Mouse (Mus musculus) kidney, postnatal 0 days (tissue): Measurements from ENCODE around the gene Depdc1b. TPM values are rescaled to one million over a fixed set of nuclear protein-coding genes. Genes with fewer than 3 reads are reported as not detected.

Experiments used
- ATAC-seq: fragments of 200-750 bp; cut with Nextera tagmentation; replicated peaks from 2 replicates; pipeline ENCODE4 v1.8.0; 2017; ENCODE audit warnings: low read depth, moderate number of reproducible peaks, moderate TSS enrichment, moderate library complexity; ENCODE audit not compliant: low FRiP score
- DNase-seq: peaks from one replicate; pipeline ENCODE4 v3.0.0-alpha.2; 2016; ENCODE audit warnings: low spot score
- H3K27ac ChIP-seq: fragments of 300-500 bp; sonication (generic); 2 replicates; pipeline ENCODE4 v1.5.1; 2014; ENCODE audit warnings: mild to moderate bottlenecking
- H3K27me3 ChIP-seq: fragments of 300-500 bp; sonication (generic); 2 replicates; pipeline ENCODE4 v1.6.1; 2014; ENCODE audit warnings: low read length, mixed read lengths; ENCODE audit not compliant: insufficient read depth
- H3K36me3 ChIP-seq: fragments of 300-500 bp; sonication (generic); 2 replicates; pipeline ENCODE4 v1.6.1; 2014; ENCODE audit warnings: low read length, mixed read lengths; ENCODE audit not compliant: insufficient read depth
- H3K4me1 ChIP-seq: fragments of 300-500 bp; sonication (generic); replicated peaks from 2 replicates; pipeline ENCODE4 v1.6.1; 2014; ENCODE audit warnings: antibody characterized with exemption, low read length, mixed read lengths; ENCODE audit not compliant: insufficient read depth
- H3K4me2 ChIP-seq: fragments of 300-500 bp; sonication (generic); 2 replicates; pipeline ENCODE4 v1.6.1; 2014; ENCODE audit warnings: mild to moderate bottlenecking, low read length, moderate library complexity, mixed read lengths
- H3K4me3 ChIP-seq: fragments of 300-500 bp; sonication (generic); replicated peaks from 2 replicates; pipeline ENCODE4 v1.5.1; 2014; ENCODE audit warnings: low read depth, low read length
- H3K9ac ChIP-seq: fragments of 300-500 bp; sonication (generic); 2 replicates; pipeline ENCODE4 v1.6.1; 2014; ENCODE audit warnings: low read depth, low read length
- H3K9me3 ChIP-seq: fragments of 300-500 bp; sonication (generic); replicated peaks from 2 replicates; pipeline ENCODE4 v1.6.1; 2016; ENCODE audit warnings: low read length, inconsistent platforms, mixed read lengths
- CTCF ChIP-seq: IDR thresholded peaks from 2 replicates; pipeline ENCODE4 v1.5.1; 2016; ENCODE audit warnings: antibody characterized with exemption, low read depth, mild to moderate bottlenecking, moderate library complexity
- WGBS: fragments of 180-500 bp; shearing (Covaris S2); extraction: QIAGEN DNeasy Blood & Tissue Kit; methylation state at CpG from one replicate; pipeline ENCODE4 v1.1.7; 2014; 5-methylcytosine and 5-hydroxymethylcytosine counted together
- polyA plus RNA-seq: library from polyadenylated mRNA; unstranded; fragments of >200 nt; fragmentation: Nextera tagmentation; extraction: Ambion mirVana; gene quantifications from 2 replicates; pipeline ENCODE4 v1.2.1, GENCODE M21; 2015

Gene Depdc1b
- polyA plus RNA-seq, 1 experiment from 2014 or later, result 4.1 TPM

GRCm38 (mm10) chr13:108341585-108341984 lies 25.5 kb downstream of the Depdc1b start:
- TF ChIP-seq CTCF, result peak; percentile 43; the same call in 1 of the 2 replicates
- Histone ChIP-seq H3K27ac (no peak overlapping the region), H3K9me3 (no peaks in the 10 kb centered on the region), H3K27me3 (no peaks in the 10 kb centered on the region), H3K4me2 (no peak overlapping the region), H3K9ac (no peak overlapping the region), H3K4me1 (no peaks in the 10 kb centered on the region), H3K4me3 (no peak overlapping the region), H3K36me3 (no peaks in the 10 kb centered on the region)
- DNase-seq, result no peak
- 79% methylated on average over 7 of the region's 7 CpGs for WGBS
- ATAC-seq, result no peak

GRCm38 (mm10) chr13:108345756-108346155 lies 29.6 kb downstream of the Depdc1b start:
- 67% methylated on average over 4 of the region's 4 CpGs for WGBS
- no peak for TF ChIP-seq CTCF
- DNase-seq, result no peak
- Histone ChIP-seq H3K36me3 (no peaks in the 10 kb centered on the region), H3K9ac (no peak overlapping the region), H3K27ac (no peak overlapping the region), H3K27me3 (no peaks in the 10 kb centered on the region), H3K9me3 (no peaks in the 10 kb centered on the region), H3K4me3 (no peak overlapping the region), H3K4me1 (no peaks in the 10 kb centered on the region), H3K4me2 (no peak overlapping the region)
- no peak for ATAC-seq

- TF ChIP-seq CTCF, result peak; percentile 85
Observed at GRCm38 (mm10) chr13:108347016-108347415, 30.9 kb downstream of the Depdc1b start.

GRCm38 (mm10) chr13:108349624-108350023 lies 33.5 kb downstream of the Depdc1b start:
- Histone ChIP-seq H3K4me3 (no peak overlapping the region), H3K9ac (no peak overlapping the region), H3K27me3 (no peaks in the 10 kb centered on the region), H3K4me2 (no peak overlapping the region), H3K9me3 (no peaks in the 10 kb centered on the region), H3K36me3 (no peaks in the 10 kb centered on the region), H3K4me1 (no peaks in the 10 kb centered on the region), H3K27ac (no peak overlapping the region)
- ATAC-seq (no peak), DNase-seq (no peak)
- 93% methylated on average over 5 of the region's 5 CpGs for WGBS
- TF ChIP-seq CTCF, result no peak

More at GRCm38 (mm10) chr13:108347016-108347415, 30.9 kb downstream of the Depdc1b start:
- Histone ChIP-seq H3K27me3 (no peaks in the 10 kb centered on the region), H3K4me1 (no peaks in the 10 kb centered on the region), H3K4me3 (no peak overlapping the region), H3K27ac (no peak overlapping the region), H3K9me3 (no peaks in the 10 kb centered on the region), H3K9ac (no peak overlapping the region), H3K4me2 (no peak overlapping the region), H3K36me3 (no peaks in the 10 kb centered on the region)
- peak; percentile 92 for DNase-seq
- ATAC-seq, result peak; percentile 54; the same call in 1 of the 2 replicates
- 41% methylated on average over 4 of the region's 4 CpGs for WGBS

GRCm38 (mm10) chr13:108353781-108354180 lies 37.6 kb downstream of the Depdc1b start:
- no peak for ATAC-seq
- peak; percentile 53 for TF ChIP-seq CTCF
- WGBS, result 79% methylated on average over 5 of the region's 5 CpGs

GRCm38 (mm10) chr13:108354804-108355552 lies 38.8 kb downstream of the Depdc1b start:
- no peak overlapping the region for H3K9ac ChIP-seq

More at GRCm38 (mm10) chr13:108353781-108354180, 37.6 kb downstream of the Depdc1b start:
- no peaks in the 10 kb centered on the region for H3K27me3 ChIP-seq
- DNase-seq, result no peak
- H3K27ac ChIP-seq, result no peak overlapping the region
- H3K4me3 ChIP-seq, result no peak overlapping the region
- no peaks in the 10 kb centered on the region for H3K9me3 ChIP-seq
- H3K36me3 ChIP-seq, result no peaks in the 10 kb centered on the region
- H3K9ac ChIP-seq, result no peak overlapping the region
- H3K4me1 ChIP-seq, result no peaks in the 10 kb centered on the region
- H3K4me2 ChIP-seq, result no peak overlapping the region

GRCm38 (mm10) chr13:108357362-108357761 lies 41.2 kb downstream of the Depdc1b start:
- H3K27ac ChIP-seq, result no peak overlapping the region
- no peak overlapping the region for H3K4me2 ChIP-seq
- no peaks in the 10 kb centered on the region for H3K27me3 ChIP-seq
- H3K4me3 ChIP-seq, result no peak overlapping the region
- no peaks in the 10 kb centered on the region for H3K4me1 ChIP-seq
- H3K9ac ChIP-seq, result no peak overlapping the region
- H3K36me3 ChIP-seq, result no peaks in the 10 kb centered on the region
- TF ChIP-seq CTCF, result no peak
- 90% methylated on average over 10 of the region's 10 CpGs for WGBS
- no peaks in the 10 kb centered on the region for H3K9me3 ChIP-seq
- DNase-seq, result no peak
- no peak for ATAC-seq

More at GRCm38 (mm10) chr13:108354804-108355552, 38.8 kb downstream of the Depdc1b start:
- 89% methylated on average over 12 of the region's 12 CpGs for WGBS
- Histone ChIP-seq H3K4me1 (no peaks in the 10 kb centered on the region), H3K9me3 (no peaks in the 10 kb centered on the region), H3K4me2 (no peak overlapping the region), H3K4me3 (no peak overlapping the region), H3K27me3 (no peaks in the 10 kb centered on the region), H3K36me3 (no peaks in the 10 kb centered on the region), H3K27ac (no peak overlapping the region)
- DNase-seq (no peak), ATAC-seq (no peak)
- no peak for TF ChIP-seq CTCF
